Mouse (Mus musculus): Measurements from ENCODE around the gene Cphx2.
"Not testable (repeated sequence)": the region's sequence is repeated elsewhere in the genome, so short reads cannot be mapped to it uniquely, and the experiment has no call there.

Cphx2 gene

GRCm38 (mm10) chr14:26081216-26081615, at the start of gene Cphx2:
TSS of gene Cphx2 (plus strand) at chr14:26081516.
- DNase-seq: not testable (repeated sequence)

GRCm38 (mm10) chr14:26034364-26034763, 47.0 kb upstream of the Cphx2 start:
- DNase-seq: not testable (repeated sequence)

GRCm38 (mm10) chr14:26035439-26035838, 45.9 kb upstream of the Cphx2 start:
- DNase-seq: not testable (repeated sequence)

GRCm38 (mm10) chr14:26042611-26043010, 38.7 kb upstream of the Cphx2 start, which contains the start of gene Gm9780:
TSS of gene Gm9780 (minus strand) at chr14:26042711.
- not testable (repeated sequence) for DNase-seq

DNA sequence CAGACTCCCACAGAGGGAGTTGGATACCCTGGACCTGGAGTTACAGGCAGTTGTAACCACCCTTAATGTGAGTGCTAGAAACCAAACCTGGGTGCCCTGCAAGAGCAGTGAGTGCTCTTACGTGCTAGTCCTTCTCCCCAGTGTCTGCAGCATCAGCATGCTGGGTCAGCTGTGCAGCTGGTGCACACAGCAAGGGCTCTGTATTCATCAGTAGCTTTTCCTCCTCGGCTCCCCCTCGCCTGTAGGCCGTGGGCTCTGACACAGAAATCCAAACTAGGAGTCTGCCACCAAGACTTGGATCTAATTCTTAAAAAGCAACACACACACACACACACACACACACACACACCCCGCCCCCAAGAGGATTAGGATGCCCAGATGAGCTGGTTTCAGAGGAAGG, 36.3 kb upstream of the Cphx2 start:
- DNase-seq: not testable (repeated sequence)

DNA sequence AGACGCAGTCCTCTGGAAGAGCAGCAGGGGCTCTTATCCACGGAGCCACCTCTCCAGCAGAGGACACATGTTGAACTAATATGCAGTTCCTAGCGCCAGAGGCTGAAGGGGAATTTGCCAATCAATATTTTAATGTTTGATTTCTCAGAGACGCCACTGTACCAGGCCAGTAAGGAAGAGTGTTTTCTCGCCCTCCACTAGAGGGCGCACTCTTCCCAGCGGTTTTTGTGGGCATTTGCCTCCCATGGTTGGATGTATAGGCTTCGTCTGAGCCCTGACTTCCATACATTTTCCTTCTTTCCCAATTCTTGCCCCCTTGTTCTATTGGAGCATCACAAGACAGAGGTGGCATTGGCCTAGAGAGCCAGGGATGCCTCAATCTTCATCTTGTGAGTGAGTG, 34.3 kb upstream of the Cphx2 start:
- DNase-seq: not testable (repeated sequence)

DNA sequence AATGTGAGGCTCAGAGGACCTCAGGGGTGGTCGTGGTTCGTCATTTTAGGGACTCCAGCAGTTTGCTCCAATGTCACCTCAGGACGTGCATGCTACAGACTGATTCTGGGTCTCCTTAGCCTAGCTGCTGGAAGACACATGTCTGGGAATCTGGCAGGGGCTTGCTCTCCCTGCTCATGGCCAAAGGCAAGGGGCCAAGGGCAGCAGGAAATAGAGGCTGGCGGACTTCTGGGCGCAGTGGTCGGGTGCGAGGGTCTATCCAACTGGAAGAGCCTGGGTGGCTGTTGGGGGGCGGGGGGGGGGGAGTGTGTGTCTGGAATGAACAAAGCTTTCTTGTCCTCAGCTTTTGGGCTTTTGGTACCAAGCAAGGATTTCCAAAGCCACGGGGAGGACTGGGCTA, 32.5 kb upstream of the Cphx2 start:
- DNase-seq: not testable (repeated sequence)

GRCm38 (mm10) chr14:26058184-26058583, 23.1 kb upstream of the Cphx2 start:
- DNase-seq: not testable (repeated sequence)

DNA sequence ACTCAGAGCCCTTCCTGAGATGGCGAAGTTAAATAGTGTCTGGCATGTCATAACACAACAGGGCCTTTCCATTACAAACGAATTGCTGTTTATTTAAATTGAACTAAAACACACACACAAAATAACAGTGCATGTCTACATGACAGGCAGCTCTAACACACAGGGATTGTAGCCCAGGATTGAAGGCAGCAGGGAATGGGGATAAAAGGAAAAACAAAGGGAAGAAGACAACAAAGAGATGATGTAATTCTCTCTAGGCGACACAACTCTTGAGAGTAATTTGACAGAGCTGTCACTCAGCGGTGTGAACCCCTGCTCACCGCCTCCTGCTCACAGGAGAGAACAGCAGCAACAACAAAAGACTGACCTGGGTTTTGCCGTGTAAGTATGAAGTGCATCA, 22.0 kb upstream of the Cphx2 start:
- DNase-seq: not testable (repeated sequence)

GRCm38 (mm10) chr14:26066574-26067324, 14.6 kb upstream of the Cphx2 start:
- DNase-seq: not testable (repeated sequence)

DNA sequence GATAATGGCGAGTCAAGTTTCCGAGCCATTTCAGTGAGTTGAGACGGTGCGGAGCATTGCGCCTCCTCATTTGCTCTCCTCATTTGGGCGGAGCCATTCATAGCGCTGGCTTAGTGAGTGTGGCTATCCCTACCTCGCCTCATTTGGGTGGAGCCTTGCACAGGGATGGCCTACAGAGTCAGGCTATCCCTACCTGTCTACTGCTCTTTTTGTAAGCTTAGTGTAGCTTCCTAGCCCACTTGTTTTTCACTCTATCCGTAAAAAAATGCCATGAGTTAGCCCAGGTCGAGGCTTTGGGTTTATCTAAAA, 14.0 kb upstream of the Cphx2 start, which contains the start of gene Tmem254c:
Gene Tmem254c, minus strand, starts transcription at position 31 of the 309 bp plus-strand sequence.
- DNase-seq: not testable (repeated sequence)

DNA sequence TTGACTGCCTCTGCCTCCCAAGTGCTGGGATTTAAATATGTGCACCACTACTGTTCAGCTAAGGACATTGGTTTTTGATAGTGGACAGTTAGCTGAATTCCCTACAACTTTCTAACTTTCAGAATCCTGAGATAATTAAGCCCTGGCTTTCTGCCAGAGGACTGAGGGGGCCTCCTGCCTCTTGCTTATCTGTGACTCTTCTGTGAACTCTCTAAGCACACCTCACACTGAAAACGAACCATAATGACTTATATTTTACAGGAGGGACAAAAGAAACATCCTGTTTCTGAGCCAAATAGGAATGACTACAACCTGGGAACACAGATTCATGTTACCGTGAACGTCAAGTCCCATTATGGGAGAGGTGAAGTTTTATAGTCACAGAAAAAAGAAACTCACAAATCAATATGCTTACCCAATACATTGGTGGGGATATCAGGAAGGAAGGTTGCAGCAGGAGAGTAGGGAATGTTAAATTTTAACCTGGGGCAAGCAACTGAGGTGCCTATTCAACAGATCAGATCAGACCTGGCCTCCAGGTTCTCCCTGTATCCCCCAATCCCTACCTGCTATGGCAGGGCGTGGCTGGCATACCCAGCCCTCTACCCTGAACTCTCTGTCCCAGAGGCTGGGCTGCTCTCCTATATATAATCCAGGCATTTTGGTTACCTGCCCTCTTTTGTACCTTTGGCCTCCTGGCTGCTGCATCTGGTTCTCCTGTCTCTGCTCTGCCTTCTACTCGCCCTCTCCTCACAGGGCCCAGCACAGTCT, 4.5 kb upstream of the Cphx2 start:
- not testable (repeated sequence) for DNase-seq

DNA sequence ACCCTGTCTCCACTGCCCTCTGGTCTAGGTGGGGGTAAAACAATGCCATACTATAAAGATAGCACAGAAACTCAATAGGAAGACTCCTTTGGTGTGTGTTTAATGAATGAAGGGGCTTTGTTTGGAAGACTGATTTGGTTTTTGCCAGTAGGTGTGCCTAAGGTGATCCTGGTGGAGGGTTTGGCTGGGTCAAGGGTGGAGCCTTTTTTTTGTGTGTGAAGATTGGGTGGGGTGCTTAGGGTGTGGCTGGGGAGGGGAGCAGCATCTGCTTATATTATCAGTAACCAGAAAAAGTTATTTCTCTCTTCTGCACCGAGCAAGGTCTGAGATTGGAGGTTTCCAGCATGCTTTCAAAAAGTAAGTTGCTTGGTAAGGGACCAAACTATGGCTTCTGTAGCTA, 681 bp downstream of the Cphx2 start, which contains the start of gene Cphx3:
Gene Cphx3, plus strand, starts transcription at position 301 of the 400 bp plus-strand sequence.
- DNase-seq: not testable (repeated sequence)

GRCm38 (mm10) chr14:26097622-26098021, 16.3 kb downstream of the Cphx2 start:
- DNase-seq: not testable (repeated sequence)

DNA sequence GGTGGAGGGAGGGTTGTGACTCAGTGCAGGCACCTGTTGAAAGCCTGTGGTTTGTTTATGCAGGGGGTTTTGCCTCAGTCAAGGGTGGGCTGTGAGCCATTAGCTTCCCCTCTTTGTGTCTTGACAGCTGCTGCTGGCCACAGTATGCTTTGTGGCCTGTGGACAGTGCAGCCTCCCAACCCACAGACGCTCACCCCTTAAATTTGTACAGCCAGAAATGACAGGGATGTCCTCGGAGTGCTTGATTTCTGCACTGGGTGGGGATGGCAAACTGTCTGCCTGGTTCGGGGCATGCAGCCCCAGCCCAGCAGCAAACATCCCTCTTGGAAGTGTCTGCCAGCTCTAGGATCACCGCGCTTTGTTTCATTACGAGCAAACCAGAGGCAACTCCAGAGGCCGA, 36.8 kb downstream of the Cphx2 start, which contains the start of gene Duxbl2:
Gene Duxbl2, plus strand, starts transcription at position 200 of the 400 bp plus-strand sequence.
- DNase-seq: not testable (repeated sequence)

- DNase-seq: not testable (repeated sequence)
Observed at GRCm38 (mm10) chr14:26118550-26119000, 37.3 kb downstream of the Cphx2 start.

DNA sequence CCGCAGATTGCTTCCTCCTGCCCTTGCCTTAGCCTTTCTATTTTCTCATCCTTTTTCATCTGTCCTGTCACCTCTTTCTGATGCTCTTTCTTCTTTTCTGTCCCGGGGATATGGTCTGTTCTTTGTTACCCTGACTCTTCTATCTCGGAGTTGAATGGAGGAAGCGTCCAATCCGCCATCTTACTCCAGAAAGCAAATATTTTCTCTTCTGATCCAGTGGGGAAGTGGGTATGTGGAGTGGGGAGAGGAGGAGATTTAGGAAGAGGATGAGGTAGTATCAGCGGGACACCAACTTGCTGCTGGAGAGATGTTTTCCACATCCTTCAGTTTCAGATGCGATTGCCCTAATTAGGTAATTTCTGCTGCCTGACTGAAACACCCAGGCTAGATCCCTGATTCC, 37.8 kb downstream of the Cphx2 start:
- DNase-seq: not testable (repeated sequence)

All from liver (tissue).